Mouse (Mus musculus) right cerebral cortex, adult 2 months (tissue): ENCODE data around the gene Rnf223.
"Not testable (repeated sequence)": the region's sequence is repeated elsewhere in the genome, so short reads cannot be mapped to it uniquely, and the experiment has no call there.

Experiments used
- DNase-seq, 2 experiments: peaks; one replicate each; pipeline ENCODE4 v3.0.0; 2021 to 2022; ENCODE audit warnings: low spot score in 2 of 2

Gene Rnf223

DNA sequence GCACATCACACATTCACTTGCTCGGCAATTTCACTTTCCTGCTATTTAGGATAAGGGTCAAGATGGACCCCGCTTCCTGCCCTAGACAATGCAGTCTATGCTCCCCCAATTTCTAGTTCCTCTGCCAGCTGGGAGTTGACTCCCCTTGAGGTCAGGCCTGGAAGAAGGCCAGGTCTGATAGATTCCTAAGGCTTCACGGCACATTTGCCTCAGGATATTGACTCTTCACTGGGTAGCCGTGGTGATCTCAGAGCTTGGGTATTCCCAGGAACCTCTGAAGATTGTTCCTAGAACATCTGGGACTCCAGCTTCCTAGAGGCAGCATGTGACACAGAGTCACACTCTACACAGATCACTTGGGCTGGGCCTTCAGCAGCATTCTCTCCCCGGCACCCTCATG is 1.6 kb upstream of the Rnf223 start:
- DNase-seq, result no peak

DNA sequence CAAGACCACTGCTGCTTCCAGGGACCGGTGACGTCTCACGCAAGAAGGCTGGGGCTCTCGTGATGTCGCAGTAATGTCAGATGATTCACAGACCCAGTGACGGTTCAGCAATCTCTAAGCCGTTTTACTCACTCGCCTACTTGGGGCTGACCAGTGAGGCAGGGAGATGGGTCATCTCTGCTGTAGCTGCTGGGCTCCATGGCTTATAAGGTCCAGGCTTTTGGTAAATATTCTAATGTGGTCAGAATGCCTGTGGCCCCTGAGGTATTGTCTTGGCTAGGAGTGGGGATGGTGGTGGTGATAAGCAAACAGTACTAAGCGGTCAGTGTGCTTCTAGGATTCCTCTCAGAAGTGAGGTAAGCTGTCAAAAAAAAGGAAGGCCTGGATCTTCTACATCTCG is 627 bp downstream of the Rnf223 start:
- no peak for DNase-seq

DNA sequence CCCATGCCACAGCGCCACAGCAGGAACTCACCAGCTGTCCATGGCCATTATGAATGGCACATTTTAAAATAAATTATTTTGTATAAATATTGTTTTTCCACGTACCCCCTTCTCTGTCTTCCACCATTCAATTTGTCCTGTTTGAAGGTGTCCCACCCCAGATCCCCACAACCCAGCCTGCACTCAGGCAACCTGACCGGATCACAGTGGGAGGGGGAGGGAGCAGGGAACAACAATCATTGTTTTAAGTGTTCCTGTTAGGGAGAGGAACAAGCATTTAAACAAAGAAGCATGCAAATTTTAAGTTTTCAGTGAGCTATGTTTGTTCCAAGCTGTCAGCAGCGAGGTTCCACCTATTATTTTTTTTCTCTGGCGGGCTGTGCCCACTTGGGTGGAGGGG is 3.0 kb downstream of the Rnf223 start:
- no peak for DNase-seq

DNA sequence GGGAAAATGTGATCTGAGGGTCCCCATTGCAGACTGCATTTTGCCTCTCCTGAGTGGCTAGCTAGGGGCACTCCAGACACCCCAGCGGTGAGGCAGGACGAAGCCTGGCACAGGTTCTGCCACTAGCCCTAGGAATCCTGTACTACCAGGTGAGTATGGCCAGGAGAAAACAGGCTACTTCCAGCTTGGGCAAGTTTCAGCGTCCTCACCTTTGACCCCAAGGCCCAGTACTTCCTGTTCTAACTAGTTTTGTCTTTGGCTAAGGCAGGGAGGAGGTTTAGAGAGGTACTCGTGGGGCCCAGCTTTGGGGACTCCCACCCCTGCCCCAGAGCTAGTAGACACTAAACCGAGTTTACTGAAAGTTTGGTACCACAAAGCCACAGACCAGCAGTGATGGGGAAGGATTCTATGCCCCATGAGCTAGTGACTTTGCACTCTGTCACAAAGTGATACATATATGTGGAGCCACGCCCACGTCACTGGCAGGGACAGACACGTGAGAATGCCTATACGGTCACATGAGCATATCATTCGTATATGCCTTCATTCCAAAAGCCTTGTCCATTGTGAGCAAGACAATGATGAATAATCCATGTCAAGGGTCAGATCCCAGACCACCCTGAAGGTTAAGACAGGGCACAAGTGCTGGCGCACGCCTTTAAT is 3.8 kb downstream of the Rnf223 start:
- DNase-seq, result no peak

DNA sequence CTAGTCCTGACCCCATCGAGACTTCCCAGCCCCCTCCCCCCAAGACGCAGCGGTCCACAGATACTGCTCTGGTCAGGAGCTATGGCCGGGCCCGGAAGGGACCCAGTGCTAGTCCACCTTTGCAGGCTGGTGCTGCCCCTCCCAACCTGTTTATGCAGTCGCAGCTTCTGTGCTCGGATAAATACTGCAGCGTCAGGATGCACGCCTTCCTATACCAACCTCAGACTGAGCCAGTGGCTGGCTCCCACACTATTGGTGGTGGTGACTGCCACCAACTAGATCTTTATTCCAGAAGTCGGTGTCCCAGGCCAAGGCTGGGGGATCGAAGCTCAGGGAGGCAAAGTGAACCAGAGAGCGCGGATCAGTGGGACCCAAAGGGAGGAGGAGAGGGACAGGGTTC is 4.8 kb downstream of the Rnf223 start:
- DNase-seq, result no peak

DNA sequence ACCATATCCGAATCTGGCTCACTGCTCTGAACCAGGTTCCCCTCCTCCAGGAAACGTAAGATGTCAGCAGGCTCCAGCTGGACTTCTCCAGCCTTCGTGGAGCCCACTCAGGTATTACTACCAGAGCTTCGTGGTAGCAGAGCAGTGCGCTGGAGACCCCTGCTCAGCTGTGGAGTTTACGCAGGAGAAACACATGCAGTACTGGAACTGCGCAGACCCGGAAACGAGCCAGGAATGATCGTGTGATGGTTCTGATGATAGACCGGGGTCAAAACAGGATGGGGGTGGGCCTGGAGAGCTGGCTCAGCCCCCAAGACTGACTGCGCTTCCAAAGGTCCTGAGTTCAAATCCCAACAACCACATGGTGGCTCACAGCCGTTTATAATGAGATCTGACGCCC is 5.5 kb downstream of the Rnf223 start:
- no peak for DNase-seq

DNA sequence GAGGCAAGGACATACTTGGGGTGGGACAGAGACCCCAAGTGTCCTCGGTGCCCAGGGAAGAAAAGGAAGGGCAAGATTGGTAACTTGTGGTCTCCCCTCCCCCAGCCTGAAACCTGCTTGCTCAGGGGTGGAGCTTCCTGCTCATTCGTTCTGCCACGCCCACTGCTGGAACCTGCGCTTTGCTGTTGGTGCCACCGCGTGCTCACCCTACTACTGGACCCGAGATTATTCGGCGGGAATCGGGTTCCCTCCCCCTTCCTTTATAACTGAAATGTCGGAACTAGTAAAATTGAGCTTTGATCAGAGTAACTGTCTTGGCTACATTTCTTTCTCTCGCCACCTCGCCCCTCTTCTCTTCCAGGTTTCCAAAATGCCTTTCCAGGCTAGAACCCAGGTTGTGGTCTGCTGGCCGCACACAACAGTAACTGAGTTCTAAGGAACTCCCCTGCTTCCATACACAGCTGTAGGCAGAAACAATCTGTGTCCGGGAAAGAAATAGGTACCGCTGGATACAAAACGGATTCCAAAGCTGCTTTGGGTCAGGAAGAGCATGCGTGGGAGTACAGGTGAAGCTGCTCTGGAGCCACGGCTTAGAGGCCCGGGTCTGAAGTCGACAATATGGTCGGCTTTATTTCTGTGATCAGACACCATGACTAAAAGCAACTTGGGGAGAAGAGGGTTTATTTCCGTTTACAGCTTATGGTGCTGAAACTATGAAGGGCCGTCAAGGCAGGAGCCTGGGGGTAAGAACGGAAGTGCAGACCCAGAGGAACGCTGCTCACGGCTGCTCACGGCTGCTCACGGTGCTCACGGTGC is 6.2 kb downstream of the Rnf223 start:
- no peak for DNase-seq

DNA sequence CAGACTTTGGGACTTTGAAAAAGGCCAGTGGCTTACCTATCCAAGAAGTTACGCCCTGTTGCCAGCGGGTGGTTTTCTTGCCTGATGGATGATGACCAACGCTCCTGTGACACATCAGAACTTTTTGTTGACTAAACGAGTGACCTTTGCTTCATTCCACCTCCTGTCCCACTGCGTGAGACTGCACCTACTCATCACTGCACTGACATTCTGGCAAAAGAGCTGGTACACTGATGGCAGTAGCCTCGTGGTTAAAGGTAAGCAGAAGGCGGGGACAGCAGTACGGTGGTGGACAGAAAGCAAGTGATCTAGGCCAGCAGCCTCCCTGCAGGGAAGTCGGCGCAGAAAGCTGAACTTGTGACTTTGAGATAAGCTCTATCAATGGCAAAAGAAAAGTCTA is 20.6 kb downstream of the Rnf223 start:
- not testable (repeated sequence) for DNase-seq

DNA sequence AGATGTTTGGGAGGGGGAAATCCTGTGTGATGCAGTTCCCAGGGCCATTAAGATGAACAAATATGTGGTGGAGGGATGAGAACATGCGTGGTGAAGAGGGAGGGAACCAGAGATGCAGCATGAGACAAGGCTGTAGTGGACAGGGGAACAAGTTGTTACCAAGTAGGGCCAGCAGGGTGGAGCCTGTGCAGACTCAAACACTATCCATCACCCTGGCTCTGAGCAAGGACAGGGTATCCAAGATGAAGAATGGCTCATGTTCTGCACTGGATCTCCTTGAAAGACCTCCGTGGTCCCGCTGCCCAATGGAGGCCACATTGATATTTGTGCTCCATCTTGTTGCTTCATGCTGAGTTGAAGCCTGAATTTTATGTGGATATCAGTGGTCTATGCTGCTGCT is 24.5 kb downstream of the Rnf223 start:
- no peak for DNase-seq

DNA sequence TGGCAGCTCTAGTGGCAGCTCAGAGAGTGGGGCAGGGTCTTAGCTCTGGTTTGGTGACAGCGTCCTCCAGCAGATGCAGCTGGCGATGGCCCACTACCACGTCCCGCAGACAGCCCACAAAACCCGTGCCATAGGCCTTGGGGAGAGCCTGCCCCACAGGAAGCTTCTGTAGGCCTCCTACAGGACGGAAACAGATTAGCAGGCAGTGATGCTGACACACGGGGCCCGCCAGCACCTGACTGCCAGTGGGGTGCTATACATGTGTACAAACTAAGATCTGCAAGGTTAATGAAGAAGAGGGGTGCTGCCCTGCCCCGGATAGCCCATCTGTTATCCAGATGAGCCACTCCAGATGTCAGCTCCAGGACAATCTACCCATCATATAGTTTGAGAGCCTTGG is 36.2 kb downstream of the Rnf223 start:
- no peak for DNase-seq

DNA sequence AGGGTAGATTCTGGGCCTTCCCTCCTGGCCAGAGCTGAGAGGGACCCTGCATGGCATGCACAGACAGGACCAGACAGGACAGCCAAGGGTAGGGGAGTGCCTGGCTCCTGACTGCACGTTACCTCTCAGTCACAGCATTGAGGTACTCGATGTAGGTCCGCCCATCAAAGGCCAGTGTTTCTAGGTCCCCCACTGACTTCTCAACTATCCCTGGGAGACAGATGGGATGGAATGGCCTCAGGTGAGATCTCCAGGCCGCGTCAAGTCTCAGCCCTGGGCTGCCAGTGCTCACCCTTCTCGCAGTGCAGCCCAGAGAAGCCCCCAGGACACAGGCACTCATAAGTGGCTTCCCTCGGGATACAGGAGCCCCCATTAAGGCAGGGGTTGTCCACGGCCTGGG is 38.3 kb downstream of the Rnf223 start:
- no peak for DNase-seq

DNA sequence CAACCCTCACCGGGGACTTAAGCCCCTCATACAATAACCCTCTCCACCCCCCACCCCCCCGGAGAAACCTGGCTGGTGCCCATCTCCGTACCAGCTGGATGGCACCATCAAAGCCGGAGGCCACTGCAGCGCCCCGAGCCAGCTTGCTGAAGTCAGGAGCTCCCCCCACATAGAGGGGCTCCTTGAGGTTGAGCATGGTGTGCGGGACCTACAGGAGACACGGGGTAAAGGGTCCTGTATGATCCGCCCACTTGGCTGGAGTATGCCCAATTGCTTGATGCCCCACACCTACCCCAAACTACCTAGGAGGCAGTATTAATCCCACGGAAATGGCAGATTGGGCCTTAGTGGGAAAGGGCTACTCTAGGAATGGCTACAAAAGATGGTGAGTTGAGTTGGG is 38.8 kb downstream of the Rnf223 start:
- no peak for DNase-seq

DNA sequence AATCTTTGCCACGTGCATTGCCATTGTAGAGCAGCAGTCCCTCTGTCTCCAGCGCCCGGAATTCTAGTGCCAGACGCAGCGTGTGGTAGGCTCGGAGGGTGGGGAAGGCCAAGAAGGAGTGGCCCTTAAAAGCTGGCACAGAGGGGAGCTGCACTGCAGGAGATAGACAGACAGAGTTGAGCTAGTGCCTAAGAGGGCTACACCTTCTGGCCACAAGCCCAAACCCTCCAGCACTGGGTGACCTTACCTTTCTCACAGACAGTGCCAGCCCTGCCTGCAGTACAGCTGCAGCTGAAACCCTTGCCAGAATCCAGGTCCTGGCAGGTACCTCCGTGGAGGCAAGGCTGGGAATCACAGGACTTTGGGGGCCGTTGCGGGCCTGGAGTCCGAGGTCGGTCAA is 41.5 kb downstream of the Rnf223 start:
- no peak for DNase-seq

DNA sequence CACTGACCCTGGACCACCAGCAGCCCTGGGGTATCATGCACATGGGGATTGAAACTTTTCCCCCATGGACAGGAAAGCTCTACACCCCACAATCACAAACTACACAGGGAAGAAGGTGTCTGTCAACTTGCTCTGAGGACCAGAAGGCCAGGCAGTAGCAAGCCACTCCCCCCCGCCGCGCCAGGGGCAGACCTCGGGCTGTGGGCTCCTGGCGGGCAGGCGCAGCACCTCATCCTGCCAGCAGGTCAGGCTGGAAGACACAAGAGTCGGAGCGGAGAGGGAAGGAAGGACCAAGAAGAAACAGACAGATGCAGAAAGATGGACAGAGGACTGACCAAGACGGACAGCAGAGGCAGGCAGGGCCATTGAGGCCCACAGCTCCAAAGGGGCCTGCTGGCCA is 47.3 kb downstream of the Rnf223 start:
- DNase-seq, result no peak
